Mouse (Mus musculus) forebrain, embryonic 10.5 days (tissue): ENCODE data around the gene Erich6b. TPM values are rescaled to one million over a fixed set of nuclear protein-coding genes. Genes with fewer than 3 reads are reported as not detected.

Experiments
- DNase-seq: peaks from one replicate; pipeline ENCODE4 v3.0.0-alpha.2; 2017; ENCODE audit warnings: low spot score; ENCODE audit errors: extremely low spot score
- H3K27ac ChIP-seq: fragments of 300-500 bp; sonication (generic); 2 replicates; pipeline ENCODE4 v1.5.1; 2016; ENCODE audit warnings: mild to moderate bottlenecking
- H3K27me3 ChIP-seq: fragments of 300-500 bp; sonication (generic); 2 replicates; pipeline ENCODE4 v1.6.1; 2016; ENCODE audit warnings: mild to moderate bottlenecking; ENCODE audit not compliant: poor library complexity, severe bottlenecking
- H3K36me3 ChIP-seq: fragments of 300-500 bp; sonication (generic); replicated peaks from 2 replicates; pipeline ENCODE4 v1.6.1; 2016; ENCODE audit warnings: mild to moderate bottlenecking, moderate library complexity
- H3K4me1 ChIP-seq: fragments of 300-500 bp; sonication (generic); 2 replicates; pipeline ENCODE4 v1.6.1; 2016
- H3K4me3 ChIP-seq: fragments of 300-500 bp; sonication (generic); 2 replicates; pipeline ENCODE4 v1.5.1; 2016; ENCODE audit warnings: mild to moderate bottlenecking, moderate library complexity
- H3K9me3 ChIP-seq: fragments of 300-500 bp; sonication (generic); 2 replicates; pipeline ENCODE4 v1.6.1; 2016; ENCODE audit warnings: mild to moderate bottlenecking, moderate library complexity
- WGBS: fragments of 180-500 bp; shearing (Covaris S2); methylation state at CpG from one replicate; pipeline ENCODE4 v1.1.7; 2016; 5-methylcytosine and 5-hydroxymethylcytosine counted together
- polyA plus RNA-seq: library from polyadenylated mRNA; unstranded; fragments of >200 nt; fragmentation: Nextera tagmentation; extraction: Ambion mirVana; gene quantifications from 2 replicates; pipeline ENCODE4 v1.2.1, GENCODE M21; 2016

Gene Erich6b
- not detected in 2 replicates for polyA plus RNA-seq

- DNase-seq = no peak
- no peaks in the 10 kb centered on the region for H3K36me3 ChIP-seq
- WGBS = 80% methylated on average over 8 of the region's 8 CpGs
- no peaks in the 10 kb centered on the region; the same call in 1 of the 2 replicates for H3K9me3 ChIP-seq
- peak within 1 kb of the TSS; percentile 60 for H3K27ac ChIP-seq
- peaks cover 10% of the 10 kb centered on the region for H3K4me1 ChIP-seq
- H3K27me3 ChIP-seq = no peaks in the 10 kb centered on the region
- no peak within 1 kb of the TSS for H3K4me3 ChIP-seq
These were observed at the start of gene Erich6b for GRCm38 (mm10) chr14:75642080-75642479. Gene Erich6b, plus strand, starts transcription at chr14:75642259.

DNA sequence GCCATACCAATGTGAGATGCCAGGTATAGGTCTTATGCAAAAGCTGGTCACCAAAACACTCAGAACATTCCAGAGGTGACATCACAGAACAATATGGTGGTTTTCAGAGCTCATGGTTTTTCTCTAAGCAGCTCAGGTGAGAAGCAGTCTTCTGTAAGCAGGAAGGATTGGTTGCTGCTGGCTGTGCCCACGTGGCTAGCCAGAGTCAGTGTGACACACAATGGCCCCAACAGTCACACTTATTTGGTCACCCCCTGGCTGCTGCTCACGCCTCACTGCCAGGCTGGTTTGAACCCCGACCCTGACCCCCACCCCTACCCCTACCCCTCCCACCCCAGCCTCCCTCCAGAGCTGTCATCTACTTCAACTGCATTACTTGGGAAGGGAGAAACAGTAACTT lies 49.1 kb upstream of the Erich6b start, which contains the start of gene Spert:
TSS of gene Spert (minus strand) at position 139 of the 400 bp plus-strand sequence.
- no peak for DNase-seq
- Histone ChIP-seq H3K27ac (no peak within 1 kb of the TSS), H3K36me3 (no peaks in the 10 kb centered on the region), H3K27me3 (no peaks in the 10 kb centered on the region), H3K4me1 (no peaks in the 10 kb centered on the region), H3K4me3 (no peak within 1 kb of the TSS), H3K9me3 (no peaks in the 10 kb centered on the region)
- 71% methylated on average over 3 of the region's 3 CpGs for WGBS

- H3K36me3 ChIP-seq = no peaks in the 10 kb centered on the region
- no peak overlapping the region for H3K4me3 ChIP-seq
- H3K4me1 ChIP-seq = peaks cover 6% of the 10 kb centered on the region
- no peak overlapping the region for H3K27ac ChIP-seq
- no peak for DNase-seq
- H3K27me3 ChIP-seq = no peaks in the 10 kb centered on the region
- WGBS = 85% methylated on average over 2 of the region's 2 CpGs
- H3K9me3 ChIP-seq = no peaks in the 10 kb centered on the region
These were observed 32.9 kb upstream of the Erich6b start for GRCm38 (mm10) chr14:75609176-75609575.

- Histone ChIP-seq H3K9me3 (no peaks in the 10 kb centered on the region), H3K4me1 (peaks cover 10% of the 10 kb centered on the region; the same call in 1 of the 2 replicates), H3K27ac (no peak overlapping the region), H3K4me3 (no peak overlapping the region), H3K27me3 (no peaks in the 10 kb centered on the region), H3K36me3 (no peaks in the 10 kb centered on the region)
- 88% methylated on average over 6 of the region's 6 CpGs for WGBS
- no peak for DNase-seq
These were observed 25.7 kb upstream of the Erich6b start for GRCm38 (mm10) chr14:75616375-75616774.

- no peak overlapping the region for H3K27ac ChIP-seq
- no peak for DNase-seq
- peaks cover 11% of the 10 kb centered on the region; the same call in 1 of the 2 replicates for H3K4me1 ChIP-seq
- H3K36me3 ChIP-seq = no peaks in the 10 kb centered on the region
- H3K4me3 ChIP-seq = no peak overlapping the region
- no peaks in the 10 kb centered on the region for H3K9me3 ChIP-seq
- no peaks in the 10 kb centered on the region for H3K27me3 ChIP-seq
- 84% methylated on average over 7 of the region's 7 CpGs for WGBS
These were observed 19.1 kb upstream of the Erich6b start for GRCm38 (mm10) chr14:75622984-75623383.

GRCm38 (mm10) chr14:75628870-75629269 lies 13.2 kb upstream of the Erich6b start:
- 94% methylated on average over 8 of the region's 8 CpGs for WGBS

DNA sequence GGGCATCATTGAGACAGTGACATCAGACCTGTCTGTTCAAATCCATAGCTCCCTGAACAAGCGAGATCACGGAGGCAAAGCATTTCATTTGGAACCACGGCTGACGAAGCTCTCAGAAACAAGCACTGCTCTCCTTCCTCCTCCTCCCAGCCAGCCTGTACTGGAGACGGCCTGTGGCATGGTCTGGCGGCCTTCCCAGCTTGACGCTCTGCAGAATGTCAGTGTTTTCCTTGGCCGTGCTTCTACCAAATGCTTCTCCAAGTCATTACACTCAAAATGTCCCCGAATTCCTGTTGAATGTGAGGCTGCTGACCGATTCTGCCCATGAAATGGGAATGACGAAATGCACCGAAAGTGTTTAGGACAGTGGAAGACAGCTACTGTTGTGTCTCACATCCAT lies 6.7 kb upstream of the Erich6b start:
- Histone ChIP-seq H3K36me3 (no peaks in the 10 kb centered on the region), H3K9me3 (no peaks in the 10 kb centered on the region), H3K27me3 (no peaks in the 10 kb centered on the region), H3K27ac (0 out of 2 replicates have a peak overlapping the region, but pooled peaks have one; percentile 40), H3K4me1 (peaks cover 15% of the 10 kb centered on the region), H3K4me3 (no peak overlapping the region)
- no peak for DNase-seq
- WGBS = 88% methylated on average over 12 of the region's 12 CpGs

More at GRCm38 (mm10) chr14:75628870-75629269, 13.2 kb upstream of the Erich6b start:
- no peak overlapping the region for H3K4me3 ChIP-seq
- H3K9me3 ChIP-seq = no peaks in the 10 kb centered on the region
- no peak overlapping the region for H3K27ac ChIP-seq
- no peak for DNase-seq
- H3K27me3 ChIP-seq = no peaks in the 10 kb centered on the region
- no peaks in the 10 kb centered on the region for H3K4me1 ChIP-seq
- H3K36me3 ChIP-seq = no peaks in the 10 kb centered on the region

DNA sequence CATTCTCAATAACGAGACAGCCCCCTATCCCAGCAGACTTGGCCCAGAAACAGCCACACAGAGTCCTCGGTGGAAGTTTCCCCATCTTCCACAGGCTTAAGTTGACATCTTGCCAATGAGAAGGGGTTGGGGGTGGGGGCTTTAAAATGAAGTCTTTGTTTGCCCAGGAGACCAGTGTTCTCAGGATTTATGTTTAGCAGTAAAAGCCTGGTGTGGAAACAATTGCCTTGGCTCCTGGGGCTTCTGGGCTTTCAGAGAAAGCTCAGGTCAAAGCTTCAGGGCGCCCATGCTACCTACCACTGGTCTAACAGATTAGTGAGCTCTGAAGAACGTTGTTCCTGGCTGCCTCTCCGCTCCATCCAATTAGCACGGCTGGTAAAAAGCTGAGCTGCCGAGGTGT lies 6.0 kb upstream of the Erich6b start:
- peak overlapping the region; percentile 40; the same call in 1 of the 2 replicates for H3K27ac ChIP-seq

GRCm38 (mm10) chr14:75637641-75638040 lies 4.4 kb upstream of the Erich6b start:
- peaks cover 20% of the 10 kb centered on the region for H3K4me1 ChIP-seq
- no peak overlapping the region for H3K27ac ChIP-seq
- WGBS = 85% methylated on average over 4 of the region's 4 CpGs
- no peaks in the 10 kb centered on the region for H3K27me3 ChIP-seq
- DNase-seq = no peak
- no peaks in the 10 kb centered on the region for H3K36me3 ChIP-seq
- no peak overlapping the region for H3K4me3 ChIP-seq
- no peaks in the 10 kb centered on the region for H3K9me3 ChIP-seq

More for the DNA sequence above, 6.0 kb upstream of the Erich6b start:
- Histone ChIP-seq H3K27me3 (no peaks in the 10 kb centered on the region), H3K9me3 (no peaks in the 10 kb centered on the region), H3K4me1 (peaks cover 15% of the 10 kb centered on the region), H3K4me3 (no peak overlapping the region), H3K36me3 (no peaks in the 10 kb centered on the region)
- no peak for DNase-seq
- 34% methylated on average over 7 of the region's 7 CpGs for WGBS

DNA sequence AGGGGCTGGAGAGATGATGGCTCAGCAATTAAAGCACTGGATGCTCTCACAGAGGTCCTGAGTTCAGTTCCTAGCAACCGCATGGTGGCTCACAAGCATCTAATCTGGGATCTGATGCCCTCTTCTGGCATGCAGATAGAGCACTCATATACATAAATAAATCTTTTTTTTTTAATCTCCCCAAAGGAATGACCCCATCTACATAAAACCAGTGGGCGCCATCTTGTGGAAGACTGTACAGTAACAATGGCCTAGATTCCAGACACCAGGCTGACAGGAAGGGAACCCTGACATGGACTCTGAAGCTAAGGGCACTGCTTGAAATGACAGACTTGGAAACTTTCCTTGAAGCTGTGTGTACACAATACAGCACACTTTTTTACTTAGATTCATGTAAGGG lies 1.2 kb upstream of the Erich6b start:
- H3K4me1 ChIP-seq = peaks cover 17% of the 10 kb centered on the region
- peak overlapping the region; percentile 60; the same call in 1 of the 2 replicates for H3K27ac ChIP-seq
- WGBS = 88% methylated on average over 2 of the region's 2 CpGs
- H3K9me3 ChIP-seq = no peaks in the 10 kb centered on the region; the same call in 1 of the 2 replicates
- H3K4me3 ChIP-seq = no peak overlapping the region
- DNase-seq = no peak
- H3K27me3 ChIP-seq = no peaks in the 10 kb centered on the region
- no peaks in the 10 kb centered on the region for H3K36me3 ChIP-seq

DNA sequence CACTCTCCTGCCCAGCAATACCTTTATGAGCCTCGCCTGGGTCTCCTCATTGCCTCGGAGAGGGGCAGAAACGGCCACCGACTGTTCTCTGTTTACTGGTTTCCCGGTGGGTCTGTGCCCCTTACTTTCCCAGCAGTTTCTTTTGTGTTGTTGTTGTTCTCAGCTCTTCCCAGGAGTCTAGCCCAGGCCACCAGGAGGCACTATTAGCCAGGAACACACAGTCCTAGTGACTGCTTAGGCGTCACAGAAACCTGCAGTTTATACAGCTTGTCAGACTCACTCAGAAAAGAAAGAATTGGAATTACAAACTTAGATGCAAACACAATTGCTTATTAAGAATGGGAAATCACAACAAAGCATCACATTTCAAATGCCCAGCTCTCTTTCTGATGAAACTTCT lies 690 bp upstream of the Erich6b start:
- no peaks in the 10 kb centered on the region for H3K27me3 ChIP-seq
- no peak for DNase-seq
- no peaks in the 10 kb centered on the region for H3K36me3 ChIP-seq
- H3K4me3 ChIP-seq = no peak overlapping the region
- no peaks in the 10 kb centered on the region; the same call in 1 of the 2 replicates for H3K9me3 ChIP-seq
- peaks cover 12% of the 10 kb centered on the region for H3K4me1 ChIP-seq
- 65% methylated on average over 6 of the region's 6 CpGs for WGBS
- H3K27ac ChIP-seq = peak overlapping the region; percentile 60

DNA sequence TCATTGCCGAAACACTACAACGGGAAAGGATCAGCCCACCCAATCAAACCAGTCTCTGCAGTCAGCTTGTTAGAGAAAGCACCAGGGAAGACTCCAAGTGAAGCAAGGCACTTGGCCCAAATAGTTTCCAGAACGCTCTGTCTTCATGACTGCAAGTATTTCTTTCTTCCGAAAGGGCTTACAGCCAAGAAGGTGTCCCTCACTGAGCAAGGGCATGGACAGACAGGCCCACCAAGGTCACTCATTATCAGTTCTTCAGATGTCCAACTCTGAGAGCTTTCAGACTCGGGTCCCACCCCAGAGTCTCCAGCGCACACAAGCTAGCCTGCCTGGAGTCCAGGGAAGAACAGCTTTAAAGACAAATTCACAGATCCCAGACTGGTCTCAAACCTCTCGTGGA lies 3.4 kb downstream of the Erich6b start:
- 95% methylated on average over 7 of the region's 7 CpGs for WGBS
- Histone ChIP-seq H3K9me3 (no peaks in the 10 kb centered on the region; the same call in 1 of the 2 replicates), H3K4me1 (peaks cover 18% of the 10 kb centered on the region), H3K36me3 (no peaks in the 10 kb centered on the region), H3K27ac (no peak overlapping the region), H3K27me3 (no peaks in the 10 kb centered on the region), H3K4me3 (no peak overlapping the region)
- DNase-seq = no peak

GRCm38 (mm10) chr14:75646060-75646459 lies 4.0 kb downstream of the Erich6b start:
- no peaks in the 10 kb centered on the region for H3K27me3 ChIP-seq
- H3K27ac ChIP-seq = peak overlapping the region; percentile 25; the same call in 1 of the 2 replicates
- WGBS = 73% methylated on average over 9 of the region's 9 CpGs
- H3K36me3 ChIP-seq = no peaks in the 10 kb centered on the region
- H3K4me3 ChIP-seq = no peak overlapping the region
- H3K4me1 ChIP-seq = peaks cover 18% of the 10 kb centered on the region
- no peak for DNase-seq
- H3K9me3 ChIP-seq = no peaks in the 10 kb centered on the region; the same call in 1 of the 2 replicates
